Mouse (Mus musculus): ENCODE measurements around the gene Snx4.
A peak's percentile ranks its signal among the peaks of the same experiment; 100 is the strongest.

The Snx4 gene

GRCm38 (mm10) chr16:33343601-33344000, 92.4 kb downstream of the Snx4 start:
- peak; percentile 16 for DNase-seq (ENCODE audit: low spot score)

GRCm38 (mm10) chr16:33344379-33344778, 93.1 kb downstream of the Snx4 start:
- DNase-seq (ENCODE audit: low spot score), result no peak

- DNase-seq (ENCODE audit: low spot score), result peak; percentile 44
These were observed 93.6 kb downstream of the Snx4 start for GRCm38 (mm10) chr16:33344875-33345274.

GRCm38 (mm10) chr16:33346376-33346775, 95.1 kb downstream of the Snx4 start:
- peak; percentile 25 for DNase-seq (ENCODE audit: low spot score)

GRCm38 (mm10) chr16:33347134-33347533, 95.9 kb downstream of the Snx4 start:
- no peak for DNase-seq (ENCODE audit: low spot score)
